Mouse (Mus musculus): ENCODE measurements around the gene Tceal8. TPM values are rescaled to one million over a fixed set of nuclear protein-coding genes. Genes with fewer than 3 reads are reported as not detected.
"Not testable (repeated sequence)": the region's sequence is repeated elsewhere in the genome, so short reads cannot be mapped to it uniquely, and the experiment has no call there.

Gene Tceal8
- polyA plus RNA-seq (2012), result 3.4 and 17.9 TPM in 2 replicates

GRCm38 (mm10) chrX:136172118-136172551 is at the start of gene Tceal8:
Gene Tceal8 (minus strand): TSS chrX:136172342.
- TF ChIP-seq GATA1 (IDR thresholded peaks at IDR 0.05; ENCODE audit: low read length), result no peak

GRCm38 (mm10) chrX:136216303-136216702 is 44.2 kb upstream of the Tceal8 start:
- TF ChIP-seq GATA1 (IDR thresholded peaks at IDR 0.05; ENCODE audit: low read length), result no peak

- not testable (repeated sequence) for TF ChIP-seq GATA1 (IDR thresholded peaks at IDR 0.05; ENCODE audit: low read length)
Measured at GRCm38 (mm10) chrX:136214729-136215677, 42.9 kb upstream of the Tceal8 start, which contains the start of the genes Tceal7 and Bex1. Gene Tceal7 (plus strand): TSS chrX:136214779. Gene Bex1 (minus strand): TSS chrX:136215513.

GRCm38 (mm10) chrX:136213396-136213795 is 41.3 kb upstream of the Tceal8 start:
- no peak for TF ChIP-seq GATA1 (IDR thresholded peaks at IDR 0.05; ENCODE audit: low read length)

GRCm38 (mm10) chrX:136204406-136204805 is 32.3 kb upstream of the Tceal8 start:
- TF ChIP-seq GATA1 (IDR thresholded peaks at IDR 0.05; ENCODE audit: low read length), result no peak

GRCm38 (mm10) chrX:136203664-136204066 is 31.5 kb upstream of the Tceal8 start, which contains the start of gene Tceal5:
Gene Tceal5 (minus strand): TSS chrX:136203876.
- no peak for TF ChIP-seq GATA1 (IDR thresholded peaks at IDR 0.05; ENCODE audit: low read length)

- no peak for TF ChIP-seq GATA1 (IDR thresholded peaks at IDR 0.05; ENCODE audit: low read length)
Measured at GRCm38 (mm10) chrX:136203257-136203656, 31.1 kb upstream of the Tceal8 start.

- TF ChIP-seq GATA1 (IDR thresholded peaks at IDR 0.05; ENCODE audit: low read length), result no peak
Measured at GRCm38 (mm10) chrX:136196873-136197272, 24.7 kb upstream of the Tceal8 start.

- no peak for TF ChIP-seq GATA1 (IDR thresholded peaks at IDR 0.05; ENCODE audit: low read length)
Measured at GRCm38 (mm10) chrX:136195193-136195944, 23.2 kb upstream of the Tceal8 start.

GRCm38 (mm10) chrX:136183107-136183506 is 11.0 kb upstream of the Tceal8 start:
- no peak for TF ChIP-seq GATA1 (IDR thresholded peaks at IDR 0.05; ENCODE audit: low read length)

- TF ChIP-seq GATA1 (IDR thresholded peaks at IDR 0.05; ENCODE audit: low read length), result no peak
Measured at GRCm38 (mm10) chrX:136180897-136181553, 8.9 kb upstream of the Tceal8 start.

- no peak for TF ChIP-seq GATA1 (IDR thresholded peaks at IDR 0.05; ENCODE audit: low read length)
Measured at GRCm38 (mm10) chrX:136172786-136173185, 644 bp upstream of the Tceal8 start.

- no peak for TF ChIP-seq GATA1 (IDR thresholded peaks at IDR 0.05; ENCODE audit: low read length)
Measured at GRCm38 (mm10) chrX:136171189-136172117, 689 bp downstream of the Tceal8 start.

- TF ChIP-seq GATA1 (IDR thresholded peaks at IDR 0.05; ENCODE audit: low read length), result no peak
Measured at GRCm38 (mm10) chrX:136170625-136171024, 1.5 kb downstream of the Tceal8 start.
